Mouse (Mus musculus): ENCODE data around the gene Slc7a7. TPM values are rescaled to one million over a fixed set of nuclear protein-coding genes. Genes with fewer than 3 reads are reported as not detected.
A peak's percentile ranks its signal among the peaks of the same experiment; 100 is the strongest.

Slc7a7 gene
- polyA plus RNA-seq, 1 experiment from 2014 or later: 8.0 TPM

- Histone ChIP-seq H3K4me1 (ENCODE audit: control insufficient read depth, insufficient read depth, low read length) (peaks cover 4% of the 10 kb centered on the region; the same call in 1 of the 2 replicates), H3K4me3 (ENCODE audit: low read depth, low read length) (no peak overlapping the region), H3K4me2 (no peak overlapping the region), H3K27me3 (ENCODE audit: control insufficient read depth, insufficient read depth, low read length) (no peaks in the 10 kb centered on the region), H3K9ac (ENCODE audit: low read depth, low read length) (no peak overlapping the region), H3K27ac (ENCODE audit: low read depth, low read length) (no peak overlapping the region), H3K36me3 (ENCODE audit: control insufficient read depth, insufficient read depth, low read length) (no peaks in the 10 kb centered on the region), H3K9me3 (replicated peaks; ENCODE audit: control insufficient read depth, low read length) (no peaks in the 10 kb centered on the region)
- no peak for ATAC-seq (replicated peaks; ENCODE audit: insufficient number of reproducible peaks, low FRiP score, low TSS enrichment)
- 72% methylated on average over 4 of the region's 4 CpGs for WGBS (ENCODE audit: insufficient replicate concordance)
Observed at GRCm38 (mm10) chr14:54380616-54381015, 37.0 kb downstream of the Slc7a7 start.

DNA sequence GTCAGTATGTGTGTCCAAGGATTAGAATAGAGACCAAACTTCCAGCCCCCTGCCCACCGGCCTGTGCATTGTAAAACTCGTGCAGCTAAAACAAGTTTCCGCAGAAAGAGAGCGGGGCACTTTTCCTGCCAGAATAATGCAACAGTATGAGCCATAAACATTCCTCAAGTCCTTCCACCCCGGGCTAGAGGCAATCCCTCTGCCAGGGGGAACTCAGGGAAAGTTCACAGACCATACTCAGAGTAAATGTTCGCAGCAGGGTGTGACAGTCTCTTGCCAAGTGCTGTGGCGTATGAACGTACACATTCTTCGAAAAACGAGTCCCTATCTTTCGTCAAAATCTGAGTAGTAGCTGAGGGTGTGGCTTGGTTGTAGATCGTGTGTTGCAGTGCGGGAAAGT lies 38.0 kb downstream of the Slc7a7 start:
- ATAC-seq (replicated peaks; ENCODE audit: insufficient number of reproducible peaks, low FRiP score, low TSS enrichment): no peak
- H3K36me3 ChIP-seq (ENCODE audit: control insufficient read depth, insufficient read depth, low read length): no peaks in the 10 kb centered on the region
- no peak overlapping the region for H3K9ac ChIP-seq (ENCODE audit: low read depth, low read length)
- no peak overlapping the region for H3K4me3 ChIP-seq (ENCODE audit: low read depth, low read length)
- H3K4me1 ChIP-seq (ENCODE audit: control insufficient read depth, insufficient read depth, low read length): peaks cover 4% of the 10 kb centered on the region; the same call in 1 of the 2 replicates
- H3K4me2 ChIP-seq: no peak overlapping the region
- H3K27me3 ChIP-seq (ENCODE audit: control insufficient read depth, insufficient read depth, low read length): no peaks in the 10 kb centered on the region
- H3K27ac ChIP-seq (ENCODE audit: low read depth, low read length): no peak overlapping the region
- 80% methylated on average over 13 of the region's 13 CpGs for WGBS (ENCODE audit: insufficient replicate concordance)
- no peaks in the 10 kb centered on the region for H3K9me3 ChIP-seq (replicated peaks; ENCODE audit: control insufficient read depth, low read length)

DNA sequence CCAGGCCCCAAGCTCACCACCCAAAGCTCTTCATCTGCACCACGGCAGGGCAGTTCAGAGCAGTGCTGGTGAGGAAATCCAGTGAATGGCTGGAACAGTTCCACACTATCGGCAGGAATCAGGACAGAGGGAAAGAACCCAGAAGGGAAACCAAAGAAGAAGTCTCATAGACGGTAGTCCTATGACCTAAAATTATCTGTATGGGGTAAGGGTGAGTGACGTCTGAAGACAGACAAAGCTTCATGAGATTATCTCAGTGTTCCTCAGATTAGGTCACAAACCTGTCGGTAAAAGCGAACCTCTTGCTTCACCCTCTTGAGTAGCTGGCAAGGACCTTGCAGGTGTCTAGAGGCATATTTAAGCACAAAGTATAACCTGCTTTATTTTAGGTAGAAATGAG lies 40.4 kb downstream of the Slc7a7 start:
- Histone ChIP-seq H3K9ac (ENCODE audit: low read depth, low read length) (no peak overlapping the region), H3K9me3 (replicated peaks; ENCODE audit: control insufficient read depth, low read length) (no peaks in the 10 kb centered on the region), H3K4me3 (ENCODE audit: low read depth, low read length) (no peak overlapping the region), H3K27ac (ENCODE audit: low read depth, low read length) (no peak overlapping the region), H3K36me3 (ENCODE audit: control insufficient read depth, insufficient read depth, low read length) (no peaks in the 10 kb centered on the region), H3K4me1 (ENCODE audit: control insufficient read depth, insufficient read depth, low read length) (no peaks in the 10 kb centered on the region), H3K4me2 (no peak overlapping the region), H3K27me3 (ENCODE audit: control insufficient read depth, insufficient read depth, low read length) (no peaks in the 10 kb centered on the region)
- no peak for ATAC-seq (replicated peaks; ENCODE audit: insufficient number of reproducible peaks, low FRiP score, low TSS enrichment)
- WGBS (ENCODE audit: insufficient replicate concordance): 62% methylated on average over 6 of the region's 6 CpGs

DNA sequence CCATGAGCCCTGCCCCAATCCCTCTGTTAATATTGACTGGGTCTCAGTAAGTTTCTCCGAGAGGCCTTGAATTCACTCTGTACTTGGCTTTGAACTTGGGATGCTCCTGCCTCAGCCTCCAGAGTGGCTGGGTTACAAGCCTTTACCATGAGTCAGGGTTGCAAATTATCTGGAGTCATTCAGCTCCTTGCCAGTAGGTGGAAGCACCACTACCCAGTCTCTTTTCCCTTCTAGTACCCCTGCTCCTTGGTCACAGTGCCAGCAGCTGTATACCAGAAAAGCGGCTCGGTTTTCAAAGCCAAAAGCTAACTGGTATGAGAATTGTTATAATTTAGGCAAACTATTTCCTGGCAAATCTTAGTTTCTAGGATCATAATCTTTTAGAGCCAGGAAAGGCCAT lies 41.7 kb downstream of the Slc7a7 start:
- H3K27me3 ChIP-seq (ENCODE audit: control insufficient read depth, insufficient read depth, low read length): no peaks in the 10 kb centered on the region
- peaks cover 8% of the 10 kb centered on the region for H3K36me3 ChIP-seq (ENCODE audit: control insufficient read depth, insufficient read depth, low read length)
- H3K9ac ChIP-seq (ENCODE audit: low read depth, low read length): no peak overlapping the region
- no peak for ATAC-seq (replicated peaks; ENCODE audit: insufficient number of reproducible peaks, low FRiP score, low TSS enrichment)
- no peak overlapping the region for H3K27ac ChIP-seq (ENCODE audit: low read depth, low read length)
- H3K4me3 ChIP-seq (ENCODE audit: low read depth, low read length): no peak overlapping the region
- WGBS (ENCODE audit: insufficient replicate concordance): 73% methylated on average over 3 of the region's 3 CpGs
- H3K4me2 ChIP-seq: no peak overlapping the region
- H3K9me3 ChIP-seq (replicated peaks; ENCODE audit: control insufficient read depth, low read length): no peaks in the 10 kb centered on the region
- H3K4me1 ChIP-seq (ENCODE audit: control insufficient read depth, insufficient read depth, low read length): no peaks in the 10 kb centered on the region

GRCm38 (mm10) chr14:54372923-54373322 lies 44.7 kb downstream of the Slc7a7 start:
- H3K27ac ChIP-seq (ENCODE audit: low read depth, low read length): no peak overlapping the region
- H3K9me3 ChIP-seq (replicated peaks; ENCODE audit: control insufficient read depth, low read length): no peaks in the 10 kb centered on the region
- H3K4me3 ChIP-seq (ENCODE audit: low read depth, low read length): no peak overlapping the region
- H3K36me3 ChIP-seq (ENCODE audit: control insufficient read depth, insufficient read depth, low read length): peaks cover 23% of the 10 kb centered on the region
- no peak for ATAC-seq (replicated peaks; ENCODE audit: insufficient number of reproducible peaks, low FRiP score, low TSS enrichment)
- no peaks in the 10 kb centered on the region for H3K27me3 ChIP-seq (ENCODE audit: control insufficient read depth, insufficient read depth, low read length)
- WGBS (ENCODE audit: insufficient replicate concordance): 88% methylated on average over 9 of the region's 9 CpGs
- no peak overlapping the region for H3K9ac ChIP-seq (ENCODE audit: low read depth, low read length)
- no peaks in the 10 kb centered on the region for H3K4me1 ChIP-seq (ENCODE audit: control insufficient read depth, insufficient read depth, low read length)
- H3K4me2 ChIP-seq: no peak overlapping the region

DNA sequence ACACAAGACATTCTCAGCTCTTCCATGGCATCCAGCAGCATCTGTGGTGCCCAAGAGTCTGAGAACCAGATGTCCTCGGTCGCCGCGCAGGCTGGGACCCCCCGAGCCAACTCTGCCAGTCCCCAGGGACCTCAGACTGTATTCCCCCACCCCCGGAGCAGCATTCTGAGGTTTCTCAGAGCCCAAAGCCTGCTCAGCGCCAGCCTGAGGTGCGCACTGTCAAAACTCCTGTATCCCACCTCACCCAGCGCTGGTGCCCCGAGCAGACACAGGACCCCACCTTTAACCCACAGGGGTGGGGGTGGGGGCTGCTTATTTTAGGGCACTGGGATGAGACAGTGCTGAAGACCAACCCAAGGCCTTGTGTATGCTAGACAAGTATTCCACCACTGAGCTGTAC lies 46.1 kb downstream of the Slc7a7 start:
- Histone ChIP-seq H3K4me1 (ENCODE audit: control insufficient read depth, insufficient read depth, low read length) (no peaks in the 10 kb centered on the region), H3K9ac (ENCODE audit: low read depth, low read length) (no peak overlapping the region), H3K4me2 (no peak overlapping the region), H3K9me3 (replicated peaks; ENCODE audit: control insufficient read depth, low read length) (no peaks in the 10 kb centered on the region), H3K36me3 (ENCODE audit: control insufficient read depth, insufficient read depth, low read length) (peaks cover 32% of the 10 kb centered on the region), H3K27ac (ENCODE audit: low read depth, low read length) (no peak overlapping the region), H3K27me3 (ENCODE audit: control insufficient read depth, insufficient read depth, low read length) (no peaks in the 10 kb centered on the region), H3K4me3 (ENCODE audit: low read depth, low read length) (no peak overlapping the region)
- ATAC-seq (replicated peaks; ENCODE audit: insufficient number of reproducible peaks, low FRiP score, low TSS enrichment): 0 out of 2 replicates have a peak, but pooled peaks have one; percentile 31
- 97% methylated on average over 10 of the region's 10 CpGs for WGBS (ENCODE audit: insufficient replicate concordance)

- Histone ChIP-seq H3K4me2 (no peak overlapping the region), H3K27ac (ENCODE audit: low read depth, low read length) (no peak overlapping the region), H3K4me3 (ENCODE audit: low read depth, low read length) (no peak overlapping the region), H3K4me1 (ENCODE audit: control insufficient read depth, insufficient read depth, low read length) (no peaks in the 10 kb centered on the region), H3K9ac (ENCODE audit: low read depth, low read length) (no peak overlapping the region), H3K9me3 (replicated peaks; ENCODE audit: control insufficient read depth, low read length) (no peaks in the 10 kb centered on the region), H3K27me3 (ENCODE audit: control insufficient read depth, insufficient read depth, low read length) (no peaks in the 10 kb centered on the region), H3K36me3 (ENCODE audit: control insufficient read depth, insufficient read depth, low read length) (peaks cover 32% of the 10 kb centered on the region)
- WGBS (ENCODE audit: insufficient replicate concordance): 94% methylated on average over 6 of the region's 6 CpGs
- no peak for ATAC-seq (replicated peaks; ENCODE audit: insufficient number of reproducible peaks, low FRiP score, low TSS enrichment)
Observed at GRCm38 (mm10) chr14:54370595-54370994, 47.0 kb downstream of the Slc7a7 start.

GRCm38 (mm10) chr14:54369372-54369771 lies 48.2 kb downstream of the Slc7a7 start:
- Histone ChIP-seq H3K36me3 (ENCODE audit: control insufficient read depth, insufficient read depth, low read length) (peaks cover 34% of the 10 kb centered on the region), H3K9ac (ENCODE audit: low read depth, low read length) (no peak overlapping the region), H3K27ac (ENCODE audit: low read depth, low read length) (no peak overlapping the region), H3K4me1 (ENCODE audit: control insufficient read depth, insufficient read depth, low read length) (no peaks in the 10 kb centered on the region), H3K4me2 (no peak overlapping the region), H3K27me3 (ENCODE audit: control insufficient read depth, insufficient read depth, low read length) (no peaks in the 10 kb centered on the region), H3K9me3 (replicated peaks; ENCODE audit: control insufficient read depth, low read length) (no peaks in the 10 kb centered on the region), H3K4me3 (ENCODE audit: low read depth, low read length) (no peak overlapping the region)
- 90% methylated on average over 3 of the region's 3 CpGs for WGBS (ENCODE audit: insufficient replicate concordance)
- ATAC-seq (replicated peaks; ENCODE audit: insufficient number of reproducible peaks, low FRiP score, low TSS enrichment): no peak

GRCm38 (mm10) chr14:54367429-54368060 lies 50.0 kb downstream of the Slc7a7 start:
- Histone ChIP-seq H3K4me3 (ENCODE audit: low read depth, low read length) (no peak overlapping the region), H3K4me2 (no peak overlapping the region), H3K9me3 (replicated peaks; ENCODE audit: control insufficient read depth, low read length) (no peaks in the 10 kb centered on the region), H3K4me1 (ENCODE audit: control insufficient read depth, insufficient read depth, low read length) (no peaks in the 10 kb centered on the region), H3K27ac (ENCODE audit: low read depth, low read length) (no peak overlapping the region), H3K27me3 (ENCODE audit: control insufficient read depth, insufficient read depth, low read length) (no peaks in the 10 kb centered on the region), H3K36me3 (ENCODE audit: control insufficient read depth, insufficient read depth, low read length) (peaks cover 42% of the 10 kb centered on the region), H3K9ac (ENCODE audit: low read depth, low read length) (no peak overlapping the region)
- WGBS (ENCODE audit: insufficient replicate concordance): 88% methylated on average over 18 of the region's 18 CpGs
- ATAC-seq (replicated peaks; ENCODE audit: insufficient number of reproducible peaks, low FRiP score, low TSS enrichment): no peak
